Mouse (Mus musculus): ENCODE results near the gene Pla2g16. TPM values are rescaled to one million over a fixed set of nuclear protein-coding genes. Genes with fewer than 3 reads are reported as not detected.

Pla2g16 gene
- polyA plus RNA-seq, 1 experiment from 2014 or later: 8.4 TPM

GRCm38 (mm10) chr19:7576180-7576579 is 18.9 kb downstream of the Pla2g16 start:
- no peak for DNase-seq (ENCODE audit: low spot score)
- Histone ChIP-seq H3K27ac (ENCODE audit: low read depth) (no peak overlapping the region), H3K36me3 (ENCODE audit: control insufficient read depth, insufficient read depth, low read length) (no peaks in the 10 kb centered on the region), H3K4me3 (ENCODE audit: low read depth, low read length) (no peak overlapping the region), H3K9me3 (ENCODE audit: control insufficient read depth, low read length) (no peaks in the 10 kb centered on the region), H3K4me1 (replicated peaks; ENCODE audit: control insufficient read depth, insufficient read depth, low read length) (no peaks in the 10 kb centered on the region), H3K9ac (ENCODE audit: low read length) (no peak overlapping the region), H3K4me2 (ENCODE audit: low read length) (no peak overlapping the region), H3K27me3 (replicated peaks; ENCODE audit: control insufficient read depth, insufficient read depth, low read length) (no peaks in the 10 kb centered on the region)
- 76% methylated on average over 1 of the region's 1 CpGs for WGBS
- no peak for ATAC-seq (replicated peaks; ENCODE audit: low FRiP score, low TSS enrichment, low read depth)

GRCm38 (mm10) chr19:7577710-7578109 is 20.5 kb downstream of the Pla2g16 start:
- H3K27me3 ChIP-seq (replicated peaks; ENCODE audit: control insufficient read depth, insufficient read depth, low read length): no peaks in the 10 kb centered on the region
- no peak overlapping the region for H3K9ac ChIP-seq (ENCODE audit: low read length)
- no peak overlapping the region for H3K4me2 ChIP-seq (ENCODE audit: low read length)
- WGBS: 84% methylated on average over 3 of the region's 3 CpGs
- no peaks in the 10 kb centered on the region for H3K9me3 ChIP-seq (ENCODE audit: control insufficient read depth, low read length)
- no peaks in the 10 kb centered on the region for H3K4me1 ChIP-seq (replicated peaks; ENCODE audit: control insufficient read depth, insufficient read depth, low read length)
- no peak for DNase-seq (ENCODE audit: low spot score)
- no peaks in the 10 kb centered on the region for H3K36me3 ChIP-seq (ENCODE audit: control insufficient read depth, insufficient read depth, low read length)
- no peak overlapping the region for H3K4me3 ChIP-seq (ENCODE audit: low read depth, low read length)
- ATAC-seq (replicated peaks; ENCODE audit: low FRiP score, low TSS enrichment, low read depth): no peak
- no peak overlapping the region for H3K27ac ChIP-seq (ENCODE audit: low read depth)

GRCm38 (mm10) chr19:7581042-7581441 is 23.8 kb downstream of the Pla2g16 start:
- no peak overlapping the region for H3K4me2 ChIP-seq (ENCODE audit: low read length)
- H3K27me3 ChIP-seq (replicated peaks; ENCODE audit: control insufficient read depth, insufficient read depth, low read length): no peaks in the 10 kb centered on the region
- H3K4me1 ChIP-seq (replicated peaks; ENCODE audit: control insufficient read depth, insufficient read depth, low read length): no peaks in the 10 kb centered on the region
- H3K9me3 ChIP-seq (ENCODE audit: control insufficient read depth, low read length): no peaks in the 10 kb centered on the region
- no peak overlapping the region for H3K27ac ChIP-seq (ENCODE audit: low read depth)
- WGBS: 36% methylated on average over 5 of the region's 5 CpGs
- no peak overlapping the region for H3K4me3 ChIP-seq (ENCODE audit: low read depth, low read length)
- H3K36me3 ChIP-seq (ENCODE audit: control insufficient read depth, insufficient read depth, low read length): no peaks in the 10 kb centered on the region
- no peak overlapping the region for H3K9ac ChIP-seq (ENCODE audit: low read length)
- no peak for DNase-seq (ENCODE audit: low spot score)
- 0 out of 2 replicates have a peak, but pooled peaks have one; percentile 32 for ATAC-seq (replicated peaks; ENCODE audit: low FRiP score, low TSS enrichment, low read depth)

GRCm38 (mm10) chr19:7583101-7583500 is 25.8 kb downstream of the Pla2g16 start:
- no peaks in the 10 kb centered on the region for H3K4me1 ChIP-seq (replicated peaks; ENCODE audit: control insufficient read depth, insufficient read depth, low read length)
- H3K36me3 ChIP-seq (ENCODE audit: control insufficient read depth, insufficient read depth, low read length): no peaks in the 10 kb centered on the region
- H3K27me3 ChIP-seq (replicated peaks; ENCODE audit: control insufficient read depth, insufficient read depth, low read length): no peaks in the 10 kb centered on the region
- DNase-seq (ENCODE audit: low spot score) (no peak), ATAC-seq (replicated peaks; ENCODE audit: low FRiP score, low TSS enrichment, low read depth) (no peak)
- H3K4me2 ChIP-seq (ENCODE audit: low read length): no peak overlapping the region
- H3K27ac ChIP-seq (ENCODE audit: low read depth): no peak overlapping the region
- WGBS: 70% methylated on average over 7 of the region's 7 CpGs
- no peak overlapping the region for H3K4me3 ChIP-seq (ENCODE audit: low read depth, low read length)
- no peak overlapping the region for H3K9ac ChIP-seq (ENCODE audit: low read length)
- H3K9me3 ChIP-seq (ENCODE audit: control insufficient read depth, low read length): no peaks in the 10 kb centered on the region

GRCm38 (mm10) chr19:7583599-7583998 is 26.3 kb downstream of the Pla2g16 start:
- H3K27ac ChIP-seq (ENCODE audit: low read depth): no peak overlapping the region
- no peaks in the 10 kb centered on the region for H3K4me1 ChIP-seq (replicated peaks; ENCODE audit: control insufficient read depth, insufficient read depth, low read length)
- no peak overlapping the region for H3K4me3 ChIP-seq (ENCODE audit: low read depth, low read length)
- H3K4me2 ChIP-seq (ENCODE audit: low read length): no peak overlapping the region
- no peaks in the 10 kb centered on the region for H3K27me3 ChIP-seq (replicated peaks; ENCODE audit: control insufficient read depth, insufficient read depth, low read length)
- no peak for DNase-seq (ENCODE audit: low spot score)
- WGBS: 75% methylated on average over 3 of the region's 3 CpGs
- H3K9ac ChIP-seq (ENCODE audit: low read length): no peak overlapping the region
- H3K9me3 ChIP-seq (ENCODE audit: control insufficient read depth, low read length): no peaks in the 10 kb centered on the region
- ATAC-seq (replicated peaks; ENCODE audit: low FRiP score, low TSS enrichment, low read depth): no peak
- no peaks in the 10 kb centered on the region for H3K36me3 ChIP-seq (ENCODE audit: control insufficient read depth, insufficient read depth, low read length)

GRCm38 (mm10) chr19:7585279-7585678 is 28.0 kb downstream of the Pla2g16 start:
- H3K9ac ChIP-seq (ENCODE audit: low read length): no peak overlapping the region
- whole genome bisulfite sequencing: 87% methylated on average over 8 of the region's 8 CpGs
- H3K27ac ChIP-seq (ENCODE audit: low read depth): no peak overlapping the region
- no peaks in the 10 kb centered on the region for H3K27me3 ChIP-seq (replicated peaks; ENCODE audit: control insufficient read depth, insufficient read depth, low read length)
- ATAC-seq (replicated peaks; ENCODE audit: low FRiP score, low TSS enrichment, low read depth) (no peak), DNase-seq (ENCODE audit: low spot score) (no peak)
- no peak overlapping the region for H3K4me3 ChIP-seq (ENCODE audit: low read depth, low read length)
- H3K4me2 ChIP-seq (ENCODE audit: low read length): no peak overlapping the region
- no peaks in the 10 kb centered on the region for H3K9me3 ChIP-seq (ENCODE audit: control insufficient read depth, low read length)
- no peaks in the 10 kb centered on the region for H3K36me3 ChIP-seq (ENCODE audit: control insufficient read depth, insufficient read depth, low read length)
- no peaks in the 10 kb centered on the region for H3K4me1 ChIP-seq (replicated peaks; ENCODE audit: control insufficient read depth, insufficient read depth, low read length)

GRCm38 (mm10) chr19:7585764-7586163 is 28.5 kb downstream of the Pla2g16 start:
- no peak overlapping the region for H3K9ac ChIP-seq (ENCODE audit: low read length)
- DNase-seq (ENCODE audit: low spot score): no peak
- H3K4me1 ChIP-seq (replicated peaks; ENCODE audit: control insufficient read depth, insufficient read depth, low read length): no peaks in the 10 kb centered on the region
- WGBS: 88% methylated on average over 6 of the region's 6 CpGs
- no peaks in the 10 kb centered on the region for H3K9me3 ChIP-seq (ENCODE audit: control insufficient read depth, low read length)
- no peak overlapping the region for H3K4me3 ChIP-seq (ENCODE audit: low read depth, low read length)
- no peak overlapping the region for H3K27ac ChIP-seq (ENCODE audit: low read depth)
- H3K36me3 ChIP-seq (ENCODE audit: control insufficient read depth, insufficient read depth, low read length): no peaks in the 10 kb centered on the region
- no peaks in the 10 kb centered on the region for H3K27me3 ChIP-seq (replicated peaks; ENCODE audit: control insufficient read depth, insufficient read depth, low read length)
- no peak overlapping the region for H3K4me2 ChIP-seq (ENCODE audit: low read length)
- no peak for ATAC-seq (replicated peaks; ENCODE audit: low FRiP score, low TSS enrichment, low read depth)

GRCm38 (mm10) chr19:7590795-7591194 is 33.5 kb downstream of the Pla2g16 start:
- Histone ChIP-seq H3K4me2 (ENCODE audit: low read length) (no peak overlapping the region), H3K9ac (ENCODE audit: low read length) (no peak overlapping the region)

GRCm38 (mm10) chr19:7592018-7592417 is 34.8 kb downstream of the Pla2g16 start:
- H3K27me3 ChIP-seq (replicated peaks; ENCODE audit: control insufficient read depth, insufficient read depth, low read length): no peaks in the 10 kb centered on the region
- no peak for DNase-seq (ENCODE audit: low spot score)
- no peaks in the 10 kb centered on the region for H3K9me3 ChIP-seq (ENCODE audit: control insufficient read depth, low read length)
- ATAC-seq (replicated peaks; ENCODE audit: low FRiP score, low TSS enrichment, low read depth): no peak
- H3K4me3 ChIP-seq (ENCODE audit: low read depth, low read length): no peak overlapping the region
- H3K36me3 ChIP-seq (ENCODE audit: control insufficient read depth, insufficient read depth, low read length): no peaks in the 10 kb centered on the region
- no peak overlapping the region for H3K9ac ChIP-seq (ENCODE audit: low read length)
- no peak overlapping the region for H3K27ac ChIP-seq (ENCODE audit: low read depth)
- H3K4me1 ChIP-seq (replicated peaks; ENCODE audit: control insufficient read depth, insufficient read depth, low read length): no peaks in the 10 kb centered on the region
- H3K4me2 ChIP-seq (ENCODE audit: low read length): no peak overlapping the region
- 35% methylated on average over 3 of the region's 3 CpGs for WGBS

More at GRCm38 (mm10) chr19:7590795-7591194, 33.5 kb downstream of the Pla2g16 start:
- H3K9me3 ChIP-seq (ENCODE audit: control insufficient read depth, low read length): no peaks in the 10 kb centered on the region
- no peaks in the 10 kb centered on the region for H3K27me3 ChIP-seq (replicated peaks; ENCODE audit: control insufficient read depth, insufficient read depth, low read length)
- no peak overlapping the region for H3K4me3 ChIP-seq (ENCODE audit: low read depth, low read length)
- no peaks in the 10 kb centered on the region for H3K36me3 ChIP-seq (ENCODE audit: control insufficient read depth, insufficient read depth, low read length)
- H3K4me1 ChIP-seq (replicated peaks; ENCODE audit: control insufficient read depth, insufficient read depth, low read length): no peaks in the 10 kb centered on the region
- no peak overlapping the region for H3K27ac ChIP-seq (ENCODE audit: low read depth)
- ATAC-seq (replicated peaks; ENCODE audit: low FRiP score, low TSS enrichment, low read depth) (no peak), DNase-seq (ENCODE audit: low spot score) (no peak)

Measured in intestine, embryonic 14.5 days (tissue).